Mouse (Mus musculus): ENCODE results near the gene Lmbr1l. TPM values are rescaled to one million over a fixed set of nuclear protein-coding genes. Genes with fewer than 3 reads are reported as not detected.

Lmbr1l gene
- total RNA-seq, 2 experiments from 2014 or later: 13.8 to 18.4 TPM

DNA sequence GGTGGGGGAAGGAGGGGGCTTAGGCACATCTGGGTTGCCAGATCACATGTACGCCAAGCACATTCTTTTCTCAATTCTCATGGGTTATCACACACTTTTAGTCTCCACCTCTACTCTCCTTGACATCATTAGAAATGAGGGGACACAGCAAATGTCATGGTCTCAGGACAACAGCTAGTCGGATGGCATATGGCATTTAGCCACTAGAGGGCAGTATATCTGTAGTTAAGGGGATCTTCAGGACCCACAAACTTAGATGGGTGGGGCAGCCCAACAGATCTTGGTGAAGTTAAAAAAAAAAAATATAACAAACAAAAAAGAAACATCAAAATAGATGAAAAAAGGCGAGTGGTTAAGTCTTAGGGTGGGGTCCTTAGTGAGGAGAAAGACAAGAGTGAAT is 40.7 kb downstream of the Lmbr1l start:
- intact Hi-C loops (cut with DNase I): loop anchor here (1.0 kb wide), 1 partner anchor 50 kb away; no protein-coding TSS in a partner anchor
- peak; percentile 63 to 70 for DNase-seq (ENCODE audit: low spot score in 2 of 2)

DNA sequence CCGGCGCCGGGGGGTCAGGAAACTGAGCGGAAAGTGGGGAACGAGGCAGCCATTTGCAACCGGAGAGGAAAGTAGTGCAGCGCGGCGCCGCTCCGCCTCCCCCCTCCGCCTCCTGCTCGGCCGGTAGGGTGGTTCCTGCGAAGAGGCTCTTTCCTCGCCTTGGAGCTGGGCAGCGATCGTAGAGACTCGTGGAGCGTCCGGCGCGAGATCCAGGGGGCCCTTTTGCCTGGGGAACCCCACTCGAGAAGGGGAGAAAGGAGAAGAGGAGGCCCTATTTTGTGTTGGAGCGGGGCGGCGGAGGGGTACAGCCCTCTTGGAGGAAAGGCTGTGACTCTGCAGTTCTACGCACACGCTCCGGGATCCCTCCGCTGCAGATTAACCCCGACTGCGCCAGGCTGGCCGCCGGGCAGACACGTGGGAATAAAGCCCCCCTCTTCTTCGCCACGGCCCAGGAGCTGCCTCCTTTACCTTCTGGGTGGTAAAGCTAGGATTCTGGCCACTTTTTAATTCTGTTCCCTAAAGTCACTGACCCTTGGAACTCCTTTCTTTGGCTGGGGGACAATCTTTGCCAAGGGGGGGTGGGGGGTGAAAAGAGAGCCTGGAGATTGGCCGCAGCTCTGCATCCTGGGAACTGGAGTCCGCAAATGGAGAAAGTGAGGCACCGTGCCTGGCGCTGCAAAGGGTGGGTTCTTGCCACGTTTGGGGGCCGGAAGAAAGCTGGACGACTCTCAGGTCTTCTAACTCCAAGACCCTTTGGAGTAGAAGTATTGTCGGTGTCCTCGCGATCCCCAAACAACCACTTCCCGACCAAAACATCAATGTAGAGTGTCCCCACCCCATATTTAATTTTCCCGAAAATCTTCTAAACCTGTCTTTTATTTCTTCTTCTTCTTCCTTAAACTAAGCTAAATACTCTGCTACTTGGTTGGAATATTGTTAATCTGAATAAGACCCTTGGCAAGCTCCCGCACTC is 45.8 kb downstream of the Lmbr1l start:
- intact Hi-C loops (cut with DNase I): no loop called here
- peak; percentile 94 to 96 for DNase-seq (ENCODE audit: low spot score in 2 of 2)

DNA sequence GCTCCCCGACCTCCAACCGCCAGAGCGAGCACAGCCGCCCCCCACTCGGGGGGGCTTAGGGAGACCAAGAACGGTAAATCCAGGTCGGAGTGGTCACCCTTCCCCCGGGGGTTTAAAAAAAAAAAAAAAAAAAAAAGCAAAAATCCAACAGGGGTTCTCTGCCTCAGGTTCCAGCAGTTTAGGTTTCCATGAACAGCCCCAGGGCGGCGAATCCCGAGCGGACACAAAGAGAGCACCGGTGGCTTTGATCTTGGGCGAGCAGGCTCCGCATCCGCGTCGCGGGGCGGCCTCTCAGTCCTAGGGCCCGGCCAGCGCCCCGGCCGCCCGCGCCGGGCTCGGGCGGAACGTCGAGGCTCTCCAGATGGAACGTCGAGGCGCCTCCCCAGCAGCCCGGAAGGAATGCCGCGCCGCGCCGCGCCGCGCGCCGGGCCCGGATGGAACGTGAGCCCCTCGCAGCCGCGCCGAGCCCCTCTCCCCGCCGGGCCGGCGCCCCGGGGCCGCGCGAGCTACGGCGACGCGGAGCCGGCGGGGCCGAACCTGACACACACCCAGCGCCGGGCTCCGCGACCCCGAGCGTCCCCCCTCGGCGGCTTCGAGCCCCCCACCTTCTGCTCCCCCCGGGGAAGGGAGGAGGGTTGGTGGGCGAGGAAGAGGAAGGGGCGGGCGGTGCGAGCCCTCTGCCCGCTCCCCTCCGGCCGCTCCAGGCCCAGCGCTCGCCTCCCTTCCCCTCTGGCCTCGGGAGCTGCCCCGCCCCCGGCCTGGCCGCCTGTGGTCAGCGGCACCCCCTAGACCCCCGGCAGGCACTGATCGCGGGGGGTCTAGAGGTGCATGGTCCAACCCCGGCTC is 46.7 kb downstream of the Lmbr1l start, which contains the start of gene Kmt2d:
TSS of gene Kmt2d (minus strand) at position 135 of the 846 bp plus-strand sequence.
- DNase-seq (ENCODE audit: low spot score in 2 of 2): no peak

DNA sequence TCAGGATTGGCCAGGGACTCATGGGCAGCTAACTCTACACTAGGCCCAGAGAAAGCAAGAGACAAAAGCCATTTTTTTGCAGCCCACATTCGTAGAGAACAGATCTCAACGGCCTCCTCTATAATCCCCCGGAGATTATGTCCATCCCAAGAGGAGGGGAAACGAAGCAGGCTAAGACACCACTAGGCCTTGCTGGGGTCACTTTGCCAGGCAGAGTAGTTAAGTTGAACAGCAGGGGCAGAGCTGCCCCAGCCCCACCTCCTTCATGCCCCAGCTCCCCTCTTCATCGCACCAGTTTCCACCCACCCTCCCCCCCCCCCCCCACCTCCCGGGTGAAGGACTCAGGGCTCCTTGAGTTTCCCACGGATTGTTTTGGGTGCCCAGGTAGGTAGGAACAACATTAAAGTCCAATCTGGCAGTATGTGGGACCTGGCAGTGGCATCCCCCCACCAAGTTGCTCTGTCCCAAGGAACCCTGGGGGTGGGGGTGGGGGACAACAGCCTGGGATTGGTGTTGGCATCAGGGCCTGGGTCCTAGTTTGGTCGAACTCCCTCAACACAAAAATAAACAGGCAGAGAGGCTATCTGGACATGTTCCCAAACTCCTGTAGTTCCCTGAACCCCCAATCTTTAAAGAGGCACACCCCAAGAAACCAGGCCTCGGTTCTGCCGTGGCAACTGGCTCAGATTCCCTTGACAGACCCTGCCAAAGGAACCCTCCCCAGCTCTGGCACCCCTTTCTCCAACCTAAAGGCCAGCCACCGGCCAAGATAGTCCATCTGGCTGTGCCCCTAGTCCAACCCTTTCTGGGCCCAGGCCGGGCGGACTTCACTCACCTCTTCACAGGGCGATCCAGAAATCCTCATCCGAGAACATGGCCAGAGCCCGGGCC is 47.6 kb downstream of the Lmbr1l start:
- DNase-seq (ENCODE audit: low spot score in 2 of 2): no peak
- intact Hi-C loops (cut with DNase I): no loop called here

More for the DNA sequence above, 46.7 kb downstream of the Lmbr1l start, which contains the start of gene Kmt2d:
- intact Hi-C loops (cut with DNase I): no loop called here

DNA sequence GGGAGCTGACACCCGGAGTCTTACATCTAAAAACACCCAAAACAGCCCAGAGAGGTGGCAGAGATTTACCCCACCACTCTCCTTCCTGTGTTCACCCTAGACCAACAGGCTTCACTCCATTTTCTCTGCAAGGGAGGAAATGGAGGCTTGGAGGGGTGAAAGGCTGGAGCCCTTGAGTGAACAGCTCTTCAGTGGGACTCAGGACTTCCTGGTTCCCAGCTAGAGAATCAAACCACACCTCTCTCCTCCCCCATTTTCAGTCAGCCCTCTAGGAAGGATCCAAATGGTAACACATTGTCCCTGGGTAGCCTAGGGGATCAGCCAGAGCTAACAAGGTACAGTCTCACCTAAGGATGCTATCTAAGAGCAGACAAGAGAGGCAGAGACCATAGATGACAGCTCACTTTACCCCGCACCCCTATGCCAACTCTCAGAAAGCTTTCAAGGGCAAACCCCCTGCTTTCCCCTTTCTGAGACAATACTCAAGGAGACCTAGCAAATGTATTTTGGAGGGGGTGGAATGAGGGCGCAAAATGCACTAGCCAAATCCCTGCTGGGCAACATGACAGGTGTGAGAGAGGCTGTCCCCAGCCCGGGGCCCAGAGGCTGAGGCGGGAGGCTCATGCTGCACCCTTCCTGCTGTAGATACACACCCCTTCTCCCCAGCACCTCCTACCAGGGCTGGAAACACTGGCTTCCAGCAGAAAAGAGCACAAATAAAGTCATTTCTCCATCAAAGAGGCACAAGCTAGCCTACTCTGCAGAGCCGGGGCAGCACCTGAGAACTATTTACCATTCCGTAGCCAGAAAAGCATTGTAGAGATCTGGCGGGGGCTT is 48.5 kb downstream of the Lmbr1l start:
- DNase-seq (ENCODE audit: low spot score in 2 of 2): no peak
- intact Hi-C loops (cut with DNase I): loop anchor here (5.0 kb wide), 1 partner anchor 37 kb away; the partner anchor contains the start of gene Prkag1

DNA sequence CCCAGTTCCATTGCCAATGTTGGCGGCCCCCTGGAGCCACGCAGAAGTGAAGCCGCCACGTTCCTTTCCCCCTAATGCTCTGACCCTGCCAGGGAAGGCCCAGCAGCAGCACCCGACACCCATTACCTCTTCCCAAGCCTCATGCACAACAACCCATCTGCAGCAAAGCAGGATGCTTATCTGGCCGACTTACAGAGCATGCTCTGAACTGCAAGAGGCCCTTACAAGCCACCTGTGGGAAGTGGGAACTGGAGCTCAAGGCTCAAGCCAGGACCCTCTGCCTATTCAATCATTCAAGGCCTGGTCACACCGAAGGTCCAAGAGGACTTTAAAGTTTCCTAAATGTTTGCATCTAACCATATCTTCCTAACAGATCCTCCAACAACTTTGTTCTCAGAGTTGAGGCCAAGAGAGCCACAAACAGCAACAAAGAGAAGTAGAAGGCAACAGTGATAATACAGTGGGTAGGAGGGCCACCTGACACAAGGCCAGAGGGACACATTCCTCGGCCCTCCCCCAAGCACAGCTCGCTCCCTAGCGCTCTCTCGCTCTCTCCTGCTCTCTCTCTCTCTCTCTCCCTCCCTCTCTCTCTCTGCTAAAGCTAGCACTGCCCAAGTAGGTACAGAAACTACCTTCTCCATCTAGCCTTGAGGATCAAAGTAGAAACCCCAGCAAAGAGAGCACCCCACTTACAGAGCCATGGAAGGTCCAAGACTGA is 49.5 kb downstream of the Lmbr1l start:
- intact Hi-C loops (cut with DNase I): loop anchor here (5.0 kb wide), 1 partner anchor 36 kb away; the partner anchor contains the start of gene Prkag1
- DNase-seq (ENCODE audit: low spot score in 2 of 2): no peak

DNA sequence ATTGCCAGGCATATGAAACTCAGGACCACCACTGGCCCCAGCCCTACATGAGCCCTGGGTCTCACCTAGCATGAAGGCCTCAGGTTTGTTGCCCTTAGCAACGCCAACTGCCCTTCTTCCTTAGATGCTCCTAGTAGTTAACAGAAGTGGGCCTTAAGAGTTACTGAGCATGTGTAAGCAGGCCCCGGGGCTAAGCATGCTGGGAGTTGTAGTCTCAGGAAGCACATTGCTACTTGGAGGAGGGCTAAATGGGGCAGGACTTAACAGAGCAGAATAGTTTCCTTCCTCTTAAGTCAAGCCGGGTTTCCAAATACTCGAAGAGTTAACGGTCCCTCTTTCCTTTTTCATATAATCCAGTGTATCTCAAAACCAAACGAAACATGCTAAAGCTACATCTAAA is 50.7 kb downstream of the Lmbr1l start:
- intact Hi-C loops (cut with DNase I): loop anchor here (5.0 kb wide), 1 partner anchor 35 kb away; the partner anchor contains the start of gene Prkag1
- DNase-seq (ENCODE audit: low spot score in 2 of 2): peak; percentile 50 to 75

DNA sequence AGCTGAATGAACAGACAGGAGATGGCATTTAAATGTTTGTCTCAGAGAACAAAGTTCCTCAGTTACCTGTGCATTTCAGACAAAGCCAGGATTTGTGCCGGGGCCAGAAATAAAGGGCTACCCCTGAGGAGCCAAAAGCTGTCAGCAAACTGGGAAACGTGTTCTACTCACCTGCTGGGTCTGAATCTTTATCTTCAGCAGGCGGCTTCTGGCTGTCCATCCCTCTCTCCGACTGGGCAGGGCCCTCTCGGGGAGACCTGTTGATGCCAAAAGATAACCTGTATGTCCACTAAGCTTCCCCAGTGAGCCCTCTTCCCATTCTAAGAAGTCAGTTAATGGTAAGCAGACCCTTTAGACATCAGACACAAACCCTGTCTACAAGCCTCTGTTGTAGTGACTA is 51.5 kb downstream of the Lmbr1l start:
- DNase-seq (ENCODE audit: low spot score in 2 of 2): no peak
- intact Hi-C loops (cut with DNase I): loop anchor here (5.0 kb wide), 1 partner anchor 34 kb away; the partner anchor contains the start of gene Prkag1

DNA sequence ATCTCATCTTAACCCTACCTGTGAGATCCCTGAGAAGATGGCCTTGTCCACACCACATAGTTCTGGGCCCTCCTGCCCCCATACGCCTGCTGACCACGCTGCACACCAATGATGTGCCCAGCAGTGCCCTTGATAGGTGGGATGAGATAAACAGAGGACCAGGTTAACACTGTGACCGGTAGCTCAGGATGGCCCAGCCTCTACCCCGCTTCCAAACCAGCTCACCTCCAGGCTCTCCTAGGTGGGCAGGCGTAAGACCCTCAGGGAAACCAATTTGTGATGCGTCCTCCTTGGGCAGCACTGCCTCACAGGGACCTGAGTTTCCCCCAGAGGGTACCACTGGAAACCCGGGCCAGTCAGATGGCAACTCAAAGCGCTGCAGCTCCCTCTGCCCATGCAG is 52.3 kb downstream of the Lmbr1l start:
- DNase-seq (ENCODE audit: low spot score in 2 of 2): no peak
- intact Hi-C loops (cut with DNase I): loop anchor here (5.0 kb wide), 1 partner anchor 33 kb away; the partner anchor contains the start of gene Prkag1

DNA sequence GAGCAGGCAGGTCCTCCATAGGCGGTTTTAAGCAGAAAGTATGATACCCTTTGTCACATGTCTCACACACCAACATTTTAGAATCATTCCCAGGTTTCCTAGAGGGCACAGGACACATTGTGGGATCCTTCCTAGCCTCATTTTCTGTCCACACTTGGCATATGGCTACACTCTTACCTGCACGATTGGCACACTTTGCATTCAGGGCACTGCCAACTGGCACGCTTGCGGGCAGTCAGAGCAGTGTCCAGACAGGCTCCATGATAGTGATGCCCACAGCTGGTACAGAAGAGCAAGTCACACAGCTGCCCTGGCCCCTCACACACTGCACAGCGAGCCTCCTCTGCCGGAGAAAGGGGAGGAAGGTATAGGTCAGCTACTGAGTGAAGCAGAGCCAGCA is 53.1 kb downstream of the Lmbr1l start:
- DNase-seq (ENCODE audit: low spot score in 2 of 2): no peak
- intact Hi-C loops (cut with DNase I): loop anchor here (5.0 kb wide), 1 partner anchor 33 kb away; the partner anchor contains the start of gene Prkag1

DNA sequence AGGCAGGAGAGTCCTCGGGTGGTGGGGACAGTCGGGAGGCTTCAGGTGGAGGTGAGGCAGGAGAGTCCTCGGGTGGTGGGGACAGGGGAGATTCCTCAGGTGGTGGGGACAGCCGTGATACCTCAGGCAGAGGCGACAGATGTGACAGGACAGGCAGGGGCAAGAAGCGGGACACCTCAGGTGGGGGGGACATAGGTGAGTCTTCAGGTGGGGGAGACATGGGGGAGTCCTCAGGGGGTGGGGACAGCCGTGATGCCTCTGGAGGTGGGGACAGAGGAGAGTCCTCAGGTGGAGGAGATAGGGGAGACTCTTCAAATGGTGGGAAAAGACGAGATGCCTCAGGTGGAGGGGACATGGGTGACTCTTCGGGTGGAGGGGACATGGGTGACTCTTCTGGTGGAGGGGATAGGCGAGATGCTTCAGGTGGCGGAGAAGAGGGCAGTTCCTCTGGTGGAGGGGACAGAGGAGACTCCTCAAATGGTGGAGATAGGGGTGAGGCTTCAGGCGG is 54.5 kb downstream of the Lmbr1l start:
- DNase-seq (ENCODE audit: low spot score in 2 of 2): no peak

DNA sequence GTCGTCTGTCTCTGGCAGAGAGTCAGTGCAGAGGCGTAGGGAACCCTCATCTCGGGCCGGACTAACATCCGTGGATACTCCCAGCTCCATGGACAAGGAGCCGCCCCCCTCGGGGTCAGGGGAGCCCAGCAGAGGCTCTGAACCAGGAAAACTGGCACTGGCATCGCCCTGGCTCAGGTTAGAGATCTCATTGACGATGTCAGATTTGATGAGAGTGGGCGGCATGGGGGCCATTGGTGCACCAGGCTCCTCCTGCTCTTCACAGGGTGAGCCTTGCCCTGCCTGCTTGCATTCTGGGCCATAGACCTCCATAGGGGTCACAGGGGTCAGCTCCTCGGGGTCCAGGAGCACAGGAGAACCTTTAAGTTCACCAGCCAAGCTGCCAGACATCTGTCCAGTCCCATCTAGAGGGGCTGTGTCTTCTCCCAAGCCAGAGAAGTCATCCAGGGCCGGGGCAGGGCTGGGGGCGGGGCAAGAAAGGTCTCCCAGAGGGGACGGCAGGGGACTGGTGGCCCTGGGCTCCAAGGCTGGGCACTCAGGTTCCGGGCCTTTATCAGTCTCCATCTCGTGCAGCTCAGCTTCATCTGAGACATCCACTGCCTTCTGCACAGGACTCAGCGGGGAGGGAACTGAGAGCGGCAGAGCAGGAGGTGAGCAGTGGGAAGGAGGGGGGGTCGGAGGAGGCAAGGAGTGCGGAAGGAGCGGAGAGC is 56.2 kb downstream of the Lmbr1l start:
- DNase-seq (ENCODE audit: low spot score in 2 of 2): no peak
- intact Hi-C loops (cut with DNase I): no loop called here

More for the DNA sequence above, 54.5 kb downstream of the Lmbr1l start:
- intact Hi-C loops (cut with DNase I): no loop called here

DNA sequence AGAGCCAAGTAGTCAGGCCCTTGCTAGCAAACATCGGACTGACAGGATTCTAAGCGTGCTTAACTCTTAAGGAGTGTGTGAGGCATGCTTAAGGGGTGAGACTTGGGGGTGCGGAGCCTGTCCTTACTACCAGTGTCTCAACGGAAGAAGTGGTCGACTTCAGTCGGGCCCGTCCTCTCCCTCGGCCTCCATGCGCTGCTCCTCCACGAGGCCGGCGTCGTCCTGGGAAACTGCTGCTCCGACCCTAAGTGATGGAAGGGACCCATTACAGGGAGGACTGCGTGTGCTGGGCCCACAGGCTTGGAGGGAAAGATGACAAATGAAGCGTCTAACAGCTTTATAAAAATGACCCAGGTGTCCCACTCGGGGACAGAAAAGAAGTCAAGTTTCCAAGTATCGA is 57.1 kb downstream of the Lmbr1l start:
- intact Hi-C loops (cut with DNase I): no loop called here
- no peak for DNase-seq (ENCODE audit: low spot score in 2 of 2)

DNA sequence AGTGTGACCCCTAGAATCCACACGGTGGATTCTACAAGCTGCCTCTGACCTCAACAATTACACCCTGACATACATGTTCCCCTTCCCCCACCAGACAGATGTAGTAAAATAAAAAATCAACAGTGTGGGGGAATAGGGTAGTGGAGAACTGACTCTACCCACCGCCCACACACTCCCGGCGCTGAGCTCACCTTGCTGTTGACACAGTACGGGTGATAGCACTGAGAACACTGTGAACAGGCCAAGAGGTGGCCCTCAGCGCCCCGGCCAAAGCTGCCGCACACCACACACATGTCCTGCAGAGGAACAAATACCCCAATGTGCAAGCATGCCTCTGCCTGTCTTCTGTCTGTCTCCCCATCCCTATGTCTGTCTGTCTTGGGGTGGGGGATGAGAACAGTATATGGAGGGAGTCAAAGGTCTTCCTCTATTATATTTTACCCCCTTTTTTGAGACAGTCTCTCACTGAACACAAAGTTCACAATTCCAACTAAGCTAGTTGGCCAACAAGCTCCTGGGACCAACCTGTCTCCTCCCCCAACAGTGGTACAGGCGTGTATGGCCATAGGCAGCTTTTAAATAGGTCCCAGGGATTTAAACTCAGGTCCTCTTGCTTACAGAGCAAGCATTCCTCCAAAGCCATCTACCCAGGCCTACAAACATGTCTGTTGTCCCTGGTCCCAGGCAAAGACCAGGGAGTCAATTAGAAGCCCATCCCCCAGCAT is 58.5 kb downstream of the Lmbr1l start:
- DNase-seq (ENCODE audit: low spot score in 2 of 2): no peak

DNA sequence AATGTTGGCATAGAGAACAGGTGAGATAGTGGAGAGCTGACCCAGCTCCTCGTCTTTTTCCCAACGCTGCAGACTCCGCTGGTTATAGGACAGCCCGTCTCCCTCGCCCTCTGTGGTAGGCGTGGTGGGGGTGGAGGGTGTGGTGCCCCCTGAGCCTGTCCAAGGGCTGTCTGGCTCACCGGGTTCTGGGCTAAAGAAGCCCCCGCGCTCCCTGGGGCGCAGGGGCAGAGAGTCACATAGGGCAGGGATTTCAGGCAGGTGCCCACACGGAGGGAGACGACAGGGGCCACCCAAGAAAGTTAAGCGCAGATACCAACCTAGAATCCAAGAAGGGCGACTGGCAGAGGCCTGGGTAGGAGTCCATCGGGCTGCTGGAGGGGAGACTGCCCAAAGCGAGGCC is 63.8 kb downstream of the Lmbr1l start:
- DNase-seq (ENCODE audit: low spot score in 2 of 2): no peak

More for the DNA sequence above, 58.5 kb downstream of the Lmbr1l start:
- intact Hi-C loops (cut with DNase I): no loop called here

More for the DNA sequence above, 63.8 kb downstream of the Lmbr1l start:
- intact Hi-C loops (cut with DNase I): no loop called here

Measured in left cerebral cortex, postnatal 25 days (tissue).